In genomic region chr7:3903704-3904103, GRCm38 (mm10) we compare ENCODE assay signal across 14 mouse cellular contexts. TPM values are rescaled to one million over a fixed set of nuclear protein-coding genes. Genes with fewer than 3 reads are reported as not detected.
DNase-seq lines count a peak whose midpoint lies in the region; ATAC-seq and TF ChIP-seq lines count a peak whose summit lies in the region.
"Had no signal": no experiment of that assay in that cellular context is flagged by ENCODE, and none has a peak within 500 bp of the region (broad histone marks: within the 10 kb centered on the region; RNA-seq: fewer than 3 reads in every experiment).

No protein-coding gene starts in this region.

- no peak for ATAC-seq in kidney, postnatal 0 days (replicated peaks; ENCODE audit: low FRiP score, low read depth)

- H3K4me2 ChIP-seq in kidney, postnatal 0 days (ENCODE audit: low read length): no peak overlapping the region

- DNase-seq in kidney, postnatal 0 days (ENCODE audit: low spot score): no peak
- no peak for DNase-seq in kidney, adult 8-10 months
- DNase-seq in 3T3-L1 (ENCODE audit: low read depth, low spot score) (peak; percentile 35), ES-CJ7 (ENCODE audit: low read depth, low spot score) (peak; percentile 41)
- peak; percentile 3 for DNase-seq in c-Kit-positive CD71-positive TER-119-positive erythroid progenitor cells, embryonic 14.5 days (ENCODE audit: low spot score)
- DNase-seq in neural tube, embryonic 10.5 days (ENCODE audit: extremely low spot score, low spot score): no peak
- DNase-seq in layer of hippocampus, adult 8-10 months (ENCODE audit: low spot score in 2 of 2): no peak
- DNase-seq: adrenal gland, postnatal 25 days; cerebellum, adult 8-10 months; heart, postnatal 36 days; kidney, adult 11 months; right cerebral cortex, adult 18-20 months had no signal

- H3K36me3 ChIP-seq in kidney, postnatal 0 days (ENCODE audit: insufficient read depth, low read length): no peaks in the 10 kb centered on the region

- no peak overlapping the region for H3K9ac ChIP-seq in kidney, postnatal 0 days (ENCODE audit: low read depth, low read length)

- H3K4me1 ChIP-seq in kidney, postnatal 0 days (replicated peaks; ENCODE audit: insufficient read depth, low read length): no peaks in the 10 kb centered on the region

- WGBS in kidney, postnatal 0 days: 14% methylated on average over 1 of the region's 1 CpGs

- no peak overlapping the region for H3K27ac ChIP-seq in kidney, postnatal 0 days

- TF ChIP-seq CTCF in kidney, postnatal 0 days (IDR thresholded peaks at IDR 0.05; ENCODE audit: low read depth): peak; percentile 37; the same call in 1 of the 2 replicates

- H3K27me3 ChIP-seq in kidney, postnatal 0 days (ENCODE audit: insufficient read depth, low read length): no peaks in the 10 kb centered on the region

- H3K9me3 ChIP-seq in kidney, postnatal 0 days (replicated peaks; ENCODE audit: low read length): no peaks in the 10 kb centered on the region

- H3K4me3 ChIP-seq in kidney, postnatal 0 days (replicated peaks; ENCODE audit: low read depth, low read length): no peak overlapping the region

RNA-seq across cellular contexts. Expression of gene Gm14548, which starts 5.8 kb away (rescaled TPM):
- polyA plus RNA-seq in kidney, postnatal 0 days (2015; fragmentation: Nextera tagmentation; extraction: Ambion mirVana): 0.08 and 0.11 TPM in 2 replicates
- not detected for total RNA-seq in layer of hippocampus, adult 8-10 months (2022)
- total RNA-seq: adrenal gland, postnatal 25 days had no signal
- polyA plus RNA-seq: forebrain, embryonic 11.5 days; limb, embryonic 11.5 days had no signal

RNA-seq across cellular contexts. Expression of gene Lilra6, which starts 11.6 kb away (rescaled TPM):
- polyA plus RNA-seq in kidney, postnatal 0 days (2015; fragmentation: Nextera tagmentation; extraction: Ambion mirVana): 0.12 and 0.32 TPM in 2 replicates
- total RNA-seq in layer of hippocampus, adult 8-10 months (2022): not detected
- polyA plus RNA-seq: forebrain, embryonic 11.5 days had no signal

RNA-seq across cellular contexts. Expression of gene Pira2, which starts 58.9 kb away (rescaled TPM):
- 0.17 and 0.24 TPM in 2 replicates for polyA plus RNA-seq in kidney, postnatal 0 days (2015; fragmentation: Nextera tagmentation; extraction: Ambion mirVana)
- total RNA-seq in layer of hippocampus, adult 8-10 months (2022): under 1 TPM in 1 of 4 experiments, not detected in 3; 0.23 TPM
- total RNA-seq: adrenal gland, postnatal 25 days had no signal
- polyA plus RNA-seq: forebrain, embryonic 11.5 days had no signal

Comparison
In these comparisons a context has a peak if more than half of its experiments do, and no peak if none do; other contexts are left out.
1. DNase-seq: peak in 3T3-L1 (single experiment), ES-CJ7 (single experiment) and c-Kit-positive CD71-positive TER-119-positive erythroid progenitor cells, embryonic 14.5 days (single experiment); none in kidney, postnatal 0 days (single experiment), kidney, adult 8-10 months (0 of 2), neural tube, embryonic 10.5 days (single experiment) and layer of hippocampus, adult 8-10 months (0 of 2).